Mouse (Mus musculus): ENCODE measurements around the gene Tctex1d2.

Gene Tctex1d2

GRCm38 (mm10) chr16:32472276-32473015, 52.9 kb downstream of the Tctex1d2 start:
- DNase-seq: peak; percentile 32

- DNase-seq: no peak
Observed at GRCm38 (mm10) chr16:32477315-32477714, 57.8 kb downstream of the Tctex1d2 start.
